Comparison of ENCODE assay signal across 24 mouse cellular contexts in genomic region chrX:98617426-98617825, GRCm38 (mm10).
DNase-seq lines count a peak whose midpoint lies in the region; ATAC-seq and TF ChIP-seq lines count a peak whose summit lies in the region.
"Had no signal": no experiment of that assay in that cellular context is flagged by ENCODE, and none has a peak within 500 bp of the region (broad histone marks: within the 10 kb centered on the region; RNA-seq: fewer than 3 reads in every experiment).

No protein-coding gene starts in this region.

- no peak for TF ChIP-seq CTCF in hindbrain, postnatal 0 days (IDR thresholded peaks at IDR 0.05; ENCODE audit: low read depth)
- no peak for TF ChIP-seq CTCF in midbrain, postnatal 0 days (IDR thresholded peaks at IDR 0.05)

- H3K4me3 ChIP-seq in hindbrain, postnatal 0 days (ENCODE audit: low read length), result no peak overlapping the region
- no peak overlapping the region for H3K4me3 ChIP-seq in hindbrain, embryonic 16.5 days (ENCODE audit: low read length)
- no peak overlapping the region for H3K4me3 ChIP-seq in midbrain, postnatal 0 days (ENCODE audit: low read depth, low read length)
- no peak overlapping the region for H3K4me3 ChIP-seq in midbrain, embryonic 14.5 days (replicated peaks; ENCODE audit: low read depth, low read length)
- no peak overlapping the region for H3K4me3 ChIP-seq in forebrain, embryonic 11.5 days (ENCODE audit: low read depth, low read length)
- H3K4me3 ChIP-seq: embryonic facial prominence, embryonic 15.5 days; erythroblast, embryonic 14.5 days; forebrain, embryonic 10.5 days; forebrain, embryonic 15.5 days; heart, embryonic 10.5 days; hindbrain, embryonic 12.5 days; intestine, embryonic 15.5 days had no signal

- ATAC-seq in hindbrain, postnatal 0 days, result no peak
- ATAC-seq in hindbrain, embryonic 16.5 days, result no peak
- no peak for ATAC-seq in midbrain, postnatal 0 days (ENCODE audit: low FRiP score)
- no peak for ATAC-seq in midbrain, embryonic 14.5 days (ENCODE audit: low FRiP score, low TSS enrichment)
- ATAC-seq in forebrain, embryonic 11.5 days (replicated peaks; ENCODE audit: low FRiP score), result no peak
- ATAC-seq: CD4-positive, CD25-positive, alpha-beta regulatory T cell, adult 4 months; forebrain, embryonic 15.5 days; intestine, embryonic 15.5 days had no signal

- H3K4me2 ChIP-seq in hindbrain, postnatal 0 days (ENCODE audit: low read depth, low read length), result no peak overlapping the region
- H3K4me2 ChIP-seq in hindbrain, embryonic 16.5 days (ENCODE audit: low read length), result no peak overlapping the region
- H3K4me2 ChIP-seq in midbrain, postnatal 0 days (ENCODE audit: low read depth, low read length, poor library complexity, severe bottlenecking), result no peak overlapping the region
- no peak overlapping the region for H3K4me2 ChIP-seq in midbrain, embryonic 14.5 days (ENCODE audit: low read length)
- no peak overlapping the region for H3K4me2 ChIP-seq in forebrain, embryonic 11.5 days (ENCODE audit: low read depth, low read length, severe bottlenecking)
- H3K4me2 ChIP-seq: embryonic facial prominence, embryonic 15.5 days; forebrain, embryonic 15.5 days; hindbrain, embryonic 12.5 days; intestine, embryonic 15.5 days had no signal

- no peak overlapping the region for H3K9ac ChIP-seq in hindbrain, postnatal 0 days (replicated peaks; ENCODE audit: low read length)
- H3K9ac ChIP-seq in hindbrain, embryonic 16.5 days (ENCODE audit: low read depth, low read length), result no peak overlapping the region
- no peak overlapping the region for H3K9ac ChIP-seq in midbrain, postnatal 0 days (replicated peaks; ENCODE audit: low read length, poor library complexity, severe bottlenecking)
- H3K9ac ChIP-seq in midbrain, embryonic 14.5 days (replicated peaks; ENCODE audit: low read length), result no peak overlapping the region
- H3K9ac ChIP-seq in forebrain, embryonic 11.5 days (ENCODE audit: low read length), result no peak overlapping the region
- H3K9ac ChIP-seq: embryonic facial prominence, embryonic 15.5 days; forebrain, embryonic 15.5 days; hindbrain, embryonic 12.5 days; intestine, embryonic 15.5 days had no signal

- no peak overlapping the region for H3K27ac ChIP-seq in hindbrain, postnatal 0 days
- H3K27ac ChIP-seq in hindbrain, embryonic 16.5 days (ENCODE audit: low read depth, low read length), result no peak overlapping the region
- no peak overlapping the region for H3K27ac ChIP-seq in midbrain, postnatal 0 days (ENCODE audit: low read depth, low read length)
- no peak overlapping the region for H3K27ac ChIP-seq in midbrain, embryonic 14.5 days (replicated peaks; ENCODE audit: low read depth, low read length)
- H3K27ac ChIP-seq in forebrain, embryonic 11.5 days (ENCODE audit: low read depth, low read length), result no peak overlapping the region
- H3K27ac ChIP-seq: embryonic facial prominence, embryonic 15.5 days; forebrain, embryonic 10.5 days; forebrain, embryonic 15.5 days; heart, embryonic 10.5 days; hindbrain, embryonic 12.5 days; intestine, embryonic 15.5 days had no signal

- no peaks in the 10 kb centered on the region for H3K27me3 ChIP-seq in hindbrain, postnatal 0 days (ENCODE audit: insufficient read depth, low read length)
- no peaks in the 10 kb centered on the region for H3K27me3 ChIP-seq in hindbrain, embryonic 16.5 days (replicated peaks; ENCODE audit: control insufficient read depth, insufficient read depth, low read length)
- no peaks in the 10 kb centered on the region for H3K27me3 ChIP-seq in midbrain, postnatal 0 days (ENCODE audit: insufficient read depth, low read length)
- H3K27me3 ChIP-seq in midbrain, embryonic 14.5 days (ENCODE audit: control insufficient read depth, insufficient read depth, low read length), result no peaks in the 10 kb centered on the region
- no peaks in the 10 kb centered on the region for H3K27me3 ChIP-seq in forebrain, embryonic 11.5 days (ENCODE audit: control insufficient read depth, insufficient read depth, low read length)
- H3K27me3 ChIP-seq: embryonic facial prominence, embryonic 15.5 days; forebrain, embryonic 15.5 days; hindbrain, embryonic 12.5 days; intestine, embryonic 15.5 days had no signal

- WGBS in hindbrain, postnatal 0 days, result 67% methylated on average over 4 of the region's 4 CpGs
- 86% methylated on average over 4 of the region's 4 CpGs for WGBS in hindbrain, embryonic 16.5 days
- 71% methylated on average over 4 of the region's 4 CpGs for WGBS in midbrain, postnatal 0 days
- 75% methylated on average over 4 of the region's 4 CpGs for WGBS in midbrain, embryonic 14.5 days
- WGBS in forebrain, embryonic 11.5 days, result 79% methylated on average over 4 of the region's 4 CpGs

- no peaks in the 10 kb centered on the region for H3K9me3 ChIP-seq in hindbrain, postnatal 0 days (ENCODE audit: low read length)
- no peaks in the 10 kb centered on the region for H3K9me3 ChIP-seq in hindbrain, embryonic 16.5 days (ENCODE audit: control insufficient read depth, low read length)
- H3K9me3 ChIP-seq in midbrain, postnatal 0 days (ENCODE audit: low read length), result no peaks in the 10 kb centered on the region
- no peaks in the 10 kb centered on the region for H3K9me3 ChIP-seq in midbrain, embryonic 14.5 days (ENCODE audit: control insufficient read depth, low read length)
- H3K9me3 ChIP-seq in forebrain, embryonic 11.5 days (ENCODE audit: control insufficient read depth, low read length), result no peaks in the 10 kb centered on the region
- H3K9me3 ChIP-seq: embryonic facial prominence, embryonic 15.5 days; forebrain, embryonic 10.5 days; forebrain, embryonic 15.5 days; G1E; heart, embryonic 10.5 days; hindbrain, embryonic 12.5 days; intestine, embryonic 15.5 days had no signal

- H3K36me3 ChIP-seq in hindbrain, postnatal 0 days (ENCODE audit: insufficient read depth, low read length), result no peaks in the 10 kb centered on the region
- H3K36me3 ChIP-seq in hindbrain, embryonic 16.5 days (ENCODE audit: control insufficient read depth, insufficient read depth, low read length), result no peaks in the 10 kb centered on the region
- H3K36me3 ChIP-seq in midbrain, postnatal 0 days (ENCODE audit: insufficient read depth, low read length), result no peaks in the 10 kb centered on the region
- no peaks in the 10 kb centered on the region for H3K36me3 ChIP-seq in midbrain, embryonic 14.5 days (ENCODE audit: control insufficient read depth, insufficient read depth, low read length)
- no peaks in the 10 kb centered on the region for H3K36me3 ChIP-seq in forebrain, embryonic 11.5 days (ENCODE audit: control insufficient read depth, insufficient read depth, low read length)
- H3K36me3 ChIP-seq: embryonic facial prominence, embryonic 15.5 days; forebrain, embryonic 10.5 days; forebrain, embryonic 15.5 days; G1E; heart, embryonic 10.5 days; hindbrain, embryonic 12.5 days; intestine, embryonic 15.5 days had no signal

- no peaks in the 10 kb centered on the region for H3K4me1 ChIP-seq in hindbrain, postnatal 0 days (ENCODE audit: insufficient read depth, low read length)
- no peaks in the 10 kb centered on the region for H3K4me1 ChIP-seq in hindbrain, embryonic 16.5 days (ENCODE audit: control insufficient read depth, insufficient read depth, low read depth, low read length)
- no peaks in the 10 kb centered on the region for H3K4me1 ChIP-seq in midbrain, postnatal 0 days (ENCODE audit: insufficient read depth, low read length)
- H3K4me1 ChIP-seq in midbrain, embryonic 14.5 days (ENCODE audit: control insufficient read depth, insufficient read depth, low read length), result no peaks in the 10 kb centered on the region
- no peaks in the 10 kb centered on the region for H3K4me1 ChIP-seq in forebrain, embryonic 11.5 days (replicated peaks; ENCODE audit: control insufficient read depth, insufficient read depth, low read length)
- H3K4me1 ChIP-seq: embryonic facial prominence, embryonic 15.5 days; forebrain, embryonic 10.5 days; forebrain, embryonic 15.5 days; heart, embryonic 10.5 days; hindbrain, embryonic 12.5 days; intestine, embryonic 15.5 days had no signal

- DNase-seq in cerebellum, adult 11-12 months, result peak; percentile 3
- DNase-seq in cerebellum, adult 8-10 months, result no peak
- peak; percentile 2 for DNase-seq in hindbrain, postnatal 0 days (ENCODE audit: low spot score)
- peak; percentile 1 for DNase-seq in midbrain, postnatal 0 days (ENCODE audit: low spot score)
- DNase-seq in midbrain, embryonic 14.5 days, result no peak
- peak; percentile 2 to 4 for DNase-seq in cerebellum, postnatal 36 days
- DNase-seq in forebrain, embryonic 11.5 days (ENCODE audit: low spot score), result no peak
- DNase-seq: adrenal gland, adult 8-10 months; B cell, adult 2 months; embryo, embryonic 11 days; gastrocnemius, postnatal 10 days; heart, adult 18-20 months; heart, postnatal 4 days; kidney, adult 18-20 months had no signal

Comparison
In these comparisons a context has a peak if more than half of its experiments do, and no peak if none do; other contexts are left out.
1. DNase-seq: peak in cerebellum, adult 11-12 months (single experiment), hindbrain, postnatal 0 days (single experiment), midbrain, postnatal 0 days (single experiment) and cerebellum, postnatal 36 days (2 of 2); none in cerebellum, adult 8-10 months (single experiment), midbrain, embryonic 14.5 days (single experiment) and forebrain, embryonic 11.5 days (single experiment).